Mouse (Mus musculus): ENCODE data around the gene Hmga2. TPM values are rescaled to one million over a fixed set of nuclear protein-coding genes. Genes with fewer than 3 reads are reported as not detected.

The Hmga2 gene
- total and polyA plus RNA-seq, 3 experiments: 0.15 TPM; not detected in 2

GRCm38 (mm10) chr10:120375438-120375837, 100.8 kb downstream of the Hmga2 start:
- Histone ChIP-seq H3K27me3 (ENCODE audit: control insufficient read depth in 1 of 2, insufficient read depth in 2 of 2, low read length in 2 of 2) (no peaks in the 10 kb centered on the region), H3K4me3 (ENCODE audit: control insufficient read depth in 1 of 2, insufficient read depth in 1 of 2, low read depth in 2 of 2, low read length in 2 of 2) (no peak overlapping the region), H3K9me3 (replicated peaks; ENCODE audit: insufficient read depth, low read length) (no peaks in the 10 kb centered on the region), H3K79me2 (ENCODE audit: control insufficient read depth, insufficient read depth, low read length, poor library complexity) (no peaks in the 10 kb centered on the region), H3K9ac (ENCODE audit: control insufficient read depth, low read depth, low read length, poor library complexity, severe bottlenecking) (no peak overlapping the region), H3K27ac (ENCODE audit: control insufficient read depth, low read depth, low read length) (no peak overlapping the region), H3K4me1 (ENCODE audit: control insufficient read depth in 1 of 2, insufficient read depth in 2 of 2, low read length in 2 of 2) (no peaks in the 10 kb centered on the region), H3K36me3 (ENCODE audit: control insufficient read depth in 1 of 2, insufficient read depth in 2 of 2, low read length in 2 of 2) (no peaks in the 10 kb centered on the region)
- DNase-seq (ENCODE audit: low read depth, low spot score): no peak
- TF ChIP-seq NRF1 (IDR thresholded peaks at IDR 0.05; ENCODE audit: insufficient read depth, low read depth, low read length, poor library complexity, severe bottlenecking) (no peak), ZC3H11A (IDR thresholded peaks at IDR 0.05; ENCODE audit: low read depth, low read length) (no peak), MEF2A (IDR thresholded peaks at IDR 0.05; ENCODE audit: extremely low read depth, insufficient replicate concordance, low read depth, low read length, poor library complexity, severe bottlenecking) (no peak), SIN3A (IDR thresholded peaks at IDR 0.05; ENCODE audit: low read length) (no peak), CHD1 (IDR thresholded peaks at IDR 0.05; ENCODE audit: low read depth, low read length) (no peak), TBP (IDR thresholded peaks at IDR 0.05; ENCODE audit: low read depth, low read length) (no peak), UBTF (IDR thresholded peaks at IDR 0.05; ENCODE audit: borderline replicate concordance, insufficient read depth, low read depth, low read length) (no peak), KAT2A (conservative IDR thresholded peaks at IDR 0.05; ENCODE audit: low read depth, low read length) (no peak), POLR2AphosphoS2 (IDR thresholded peaks at IDR 0.05; ENCODE audit: low read length) (no peak), TAL1 (IDR thresholded peaks at IDR 0.05; ENCODE audit: low read length) (no peak), RCOR1 (IDR thresholded peaks at IDR 0.05; ENCODE audit: low read depth, low read length) (no peak), MYB (IDR thresholded peaks at IDR 0.05; ENCODE audit: low read depth, low read length) (no peak), BHLHE40 (IDR thresholded peaks at IDR 0.05; ENCODE audit: borderline replicate concordance, low read depth, low read length) (no peak), USF2 (IDR thresholded peaks at IDR 0.05; ENCODE audit: borderline replicate concordance in 1 of 2, insufficient read depth in 1 of 2, low read depth in 1 of 2, low read length in 2 of 2) (no peak), RAD21 (IDR thresholded peaks at IDR 0.05; ENCODE audit: low read depth, low read length) (no peak)

DNA sequence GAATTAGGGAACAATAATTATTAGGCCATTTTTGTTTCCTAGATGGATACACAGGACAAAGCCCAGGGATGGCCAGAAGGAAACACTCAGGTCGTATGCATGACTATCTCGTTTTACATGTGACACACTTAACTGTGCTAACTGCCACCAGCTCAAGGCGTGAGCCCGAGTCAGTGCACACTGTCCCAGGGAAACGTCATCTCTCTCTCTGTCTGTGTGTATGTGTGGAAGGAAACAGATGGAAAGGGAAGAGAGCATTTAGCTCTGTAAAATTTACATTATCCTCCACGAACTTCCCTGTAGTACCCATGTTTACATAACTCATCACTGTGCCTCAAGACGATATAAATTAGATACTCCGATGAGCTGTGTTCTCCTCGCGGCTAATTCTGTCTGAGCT, 105.1 kb downstream of the Hmga2 start:
- Histone ChIP-seq H3K9me3 (replicated peaks; ENCODE audit: insufficient read depth, low read length) (no peaks in the 10 kb centered on the region), H3K36me3 (ENCODE audit: control insufficient read depth in 1 of 2, insufficient read depth in 2 of 2, low read length in 2 of 2) (no peaks in the 10 kb centered on the region), H3K4me1 (ENCODE audit: control insufficient read depth in 1 of 2, insufficient read depth in 2 of 2, low read length in 2 of 2) (no peaks in the 10 kb centered on the region), H3K27ac (ENCODE audit: control insufficient read depth, low read depth, low read length) (no peak overlapping the region), H3K4me3 (ENCODE audit: control insufficient read depth in 1 of 2, insufficient read depth in 1 of 2, low read depth in 2 of 2, low read length in 2 of 2) (no peak overlapping the region), H3K27me3 (ENCODE audit: control insufficient read depth in 1 of 2, insufficient read depth in 2 of 2, low read length in 2 of 2) (no peaks in the 10 kb centered on the region), H3K9ac (ENCODE audit: control insufficient read depth, low read depth, low read length, poor library complexity, severe bottlenecking) (no peak overlapping the region), H3K79me2 (ENCODE audit: control insufficient read depth, insufficient read depth, low read length, poor library complexity) (no peaks in the 10 kb centered on the region)
- TF ChIP-seq GATA1 (IDR thresholded peaks at IDR 0.05; ENCODE audit: low read depth, low read length): no peak
- TF ChIP-seq EP300 (IDR thresholded peaks at IDR 0.05; ENCODE audit: low read depth in 1 of 2, low read length in 2 of 2): no peak
- TF ChIP-seq ZNF384 (IDR thresholded peaks at IDR 0.05; ENCODE audit: low read depth, low read length): no peak
- no peak for TF ChIP-seq GABPA (IDR thresholded peaks at IDR 0.05; ENCODE audit: low read depth, low read length)
- TF ChIP-seq CTCF (IDR thresholded peaks at IDR 0.05 in 2 of 3, conservative IDR thresholded peaks at IDR 0.05 in 1 of 3; ENCODE audit: control insufficient read depth in 1 of 3, insufficient read depth in 1 of 3, low read depth in 2 of 3, low read length in 3 of 3, poor library complexity in 1 of 3, severe bottlenecking in 1 of 3): no peak
- TF ChIP-seq MYB (IDR thresholded peaks at IDR 0.05; ENCODE audit: low read depth, low read length): no peak
- no peak for TF ChIP-seq ELF1 (IDR thresholded peaks at IDR 0.05; ENCODE audit: low read depth, low read length)
- TF ChIP-seq SMC3 (IDR thresholded peaks at IDR 0.05; ENCODE audit: low read depth, low read length): no peak
- no peak for TF ChIP-seq NELFE (IDR thresholded peaks at IDR 0.05; ENCODE audit: low read depth, low read length)
- no peak for TF ChIP-seq NRF1 (IDR thresholded peaks at IDR 0.05; ENCODE audit: insufficient read depth, low read depth, low read length, poor library complexity, severe bottlenecking)
- no peak for TF ChIP-seq CHD2 (IDR thresholded peaks at IDR 0.05; ENCODE audit: low read length)
- DNase-seq (ENCODE audit: low read depth, low spot score): no peak
